Mouse (Mus musculus): ENCODE measurements around the gene Syt7.

The Syt7 gene

DNA sequence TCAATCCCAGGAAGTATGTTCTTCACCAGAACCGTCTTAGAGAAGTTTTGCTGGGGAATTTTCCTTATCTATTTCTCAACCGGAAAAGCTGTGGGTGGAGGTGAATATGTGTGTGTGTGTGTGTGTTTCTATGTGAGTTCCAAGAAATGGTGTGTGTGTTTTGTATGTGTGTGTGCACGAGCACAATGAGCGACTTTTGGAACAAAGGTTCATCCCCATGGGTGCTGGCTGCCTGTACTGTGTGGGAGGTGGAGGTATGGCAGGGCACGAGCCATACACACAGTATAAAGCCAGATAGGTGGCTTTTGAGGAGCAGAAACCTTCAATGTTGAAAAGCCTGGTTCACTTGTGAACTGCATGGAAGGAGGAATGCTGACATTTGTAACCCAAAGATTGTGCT lies 1.2 kb upstream of the Syt7 start:
- DNase-seq (ENCODE audit: low read depth, low spot score) = no peak

- DNase-seq (ENCODE audit: low read depth, low spot score) = no peak
Observed at GRCm38 (mm10) chr19:10389391-10390098, 655 bp downstream of the Syt7 start.

- DNase-seq (ENCODE audit: low read depth, low spot score) = no peak
Observed at GRCm38 (mm10) chr19:10390099-10390680, 1.3 kb downstream of the Syt7 start.

GRCm38 (mm10) chr19:10391028-10391427 lies 2.1 kb downstream of the Syt7 start:
- no peak for DNase-seq (ENCODE audit: low read depth, low spot score)

- no peak for DNase-seq (ENCODE audit: low read depth, low spot score)
Observed at GRCm38 (mm10) chr19:10391995-10392394, 3.1 kb downstream of the Syt7 start.

DNA sequence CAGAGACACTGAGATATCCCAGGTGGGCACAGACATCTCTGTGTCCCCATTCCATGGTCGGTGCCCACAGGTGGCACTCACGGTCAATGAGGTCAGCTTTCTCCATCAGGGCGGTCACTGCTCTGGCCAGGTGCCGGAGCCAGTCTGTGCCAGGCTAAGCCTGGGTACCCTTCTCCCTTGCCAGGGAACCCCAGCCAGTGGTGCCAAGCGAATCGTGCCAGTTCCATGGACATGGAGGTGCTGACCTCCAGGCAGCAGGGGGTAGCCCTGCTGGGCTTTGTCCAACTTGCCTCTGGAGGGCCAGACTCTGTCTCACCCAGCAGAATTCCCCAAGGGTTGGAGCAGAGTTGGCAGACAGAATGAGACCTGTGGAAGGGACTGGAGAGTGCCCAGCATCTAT lies 4.6 kb downstream of the Syt7 start:
- no peak for DNase-seq (ENCODE audit: low read depth, low spot score)

DNA sequence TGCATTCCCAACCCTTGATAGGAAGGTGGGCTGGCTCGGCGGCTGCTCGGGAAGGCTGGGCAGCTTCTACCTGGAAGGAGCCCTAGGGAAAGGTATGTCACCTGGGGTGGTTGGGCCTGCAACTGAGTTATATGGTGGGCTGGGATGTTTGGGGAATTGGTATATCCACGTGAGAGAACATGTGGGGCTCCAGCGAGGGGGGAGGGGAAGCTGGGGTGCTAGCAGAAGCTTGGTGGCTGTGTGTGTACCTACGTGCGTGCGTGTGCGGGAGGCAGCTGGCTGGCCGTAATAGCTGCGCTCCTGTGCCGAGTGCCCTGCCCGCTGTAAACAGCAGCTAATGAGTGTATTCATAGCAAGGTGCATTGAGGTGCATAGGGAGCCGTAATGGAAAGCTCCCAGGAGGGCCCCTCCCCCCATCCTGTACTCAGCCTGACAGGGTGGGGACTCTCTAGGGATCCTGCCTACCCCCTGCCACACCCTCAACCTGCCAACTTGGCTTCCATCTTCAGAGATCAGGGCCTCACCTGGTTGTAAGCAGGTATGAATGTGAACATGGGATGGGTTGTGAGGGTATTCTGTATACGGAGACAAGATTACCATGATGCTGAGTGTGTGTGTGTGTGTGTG lies 5.1 kb downstream of the Syt7 start:
- no peak for DNase-seq (ENCODE audit: low read depth, low spot score)

- peak; percentile 29 for DNase-seq (ENCODE audit: low read depth, low spot score)
Observed at GRCm38 (mm10) chr19:10395174-10395573, 6.3 kb downstream of the Syt7 start.

DNA sequence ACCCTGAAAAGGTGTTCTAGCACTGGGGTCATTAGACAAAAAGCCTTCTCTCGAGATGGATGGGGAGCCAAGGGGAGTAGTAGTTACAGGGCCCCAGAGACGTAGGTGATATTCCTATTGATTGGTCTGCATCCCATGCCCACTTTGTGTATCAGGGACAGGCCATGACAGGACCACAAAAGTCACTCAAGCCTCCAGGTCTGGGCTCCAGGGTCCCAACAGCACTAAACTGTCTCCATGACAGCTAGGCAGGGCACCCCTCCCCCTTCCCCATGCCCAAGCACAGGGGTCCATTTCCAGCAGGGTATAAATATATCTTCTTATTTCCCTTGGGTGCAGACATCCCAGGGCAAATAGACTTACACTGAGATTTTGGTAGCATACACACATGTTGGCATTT lies 8.1 kb downstream of the Syt7 start:
- no peak for DNase-seq (ENCODE audit: low read depth, low spot score)

DNA sequence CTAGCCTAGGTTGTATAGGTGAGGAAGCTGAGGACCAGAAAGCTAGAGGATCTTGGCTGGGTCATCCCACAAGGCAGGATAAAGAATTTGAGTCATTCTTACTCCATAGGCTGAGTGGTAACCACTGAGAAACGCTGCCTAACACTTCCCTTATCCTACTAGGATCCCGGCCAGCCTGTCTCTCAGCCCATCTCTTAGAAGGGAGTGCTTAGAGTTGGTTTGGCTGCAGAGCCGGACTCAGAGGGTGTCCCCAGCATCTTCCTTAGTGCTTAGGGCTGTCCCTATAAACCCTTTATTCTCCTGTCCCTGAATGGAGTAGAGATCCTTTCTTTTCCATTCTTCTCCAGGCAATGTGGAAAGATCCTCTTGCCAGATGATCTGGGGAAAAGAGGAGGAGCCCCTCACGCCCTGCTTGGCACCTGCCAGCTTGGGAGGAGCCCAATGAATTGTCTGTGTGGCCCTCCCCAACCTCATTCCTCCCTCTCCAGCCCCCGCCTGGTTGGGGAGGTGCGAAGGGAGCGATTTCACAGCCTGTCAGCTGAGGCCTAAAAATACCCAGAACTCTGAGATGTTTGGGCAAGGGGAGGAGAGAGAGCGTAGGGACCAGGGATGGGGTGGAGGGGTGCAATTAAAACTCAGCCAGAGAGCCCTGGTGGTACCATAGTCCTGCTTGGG lies 8.7 kb downstream of the Syt7 start:
- DNase-seq (ENCODE audit: low read depth, low spot score) = no peak

GRCm38 (mm10) chr19:10398296-10398695 lies 9.4 kb downstream of the Syt7 start:
- DNase-seq (ENCODE audit: low read depth, low spot score) = no peak

- DNase-seq (ENCODE audit: low read depth, low spot score) = peak; percentile 67
Observed at GRCm38 (mm10) chr19:10402771-10403494, 14.0 kb downstream of the Syt7 start.

GRCm38 (mm10) chr19:10403593-10404380 lies 14.9 kb downstream of the Syt7 start:
- DNase-seq (ENCODE audit: low read depth, low spot score) = no peak

DNA sequence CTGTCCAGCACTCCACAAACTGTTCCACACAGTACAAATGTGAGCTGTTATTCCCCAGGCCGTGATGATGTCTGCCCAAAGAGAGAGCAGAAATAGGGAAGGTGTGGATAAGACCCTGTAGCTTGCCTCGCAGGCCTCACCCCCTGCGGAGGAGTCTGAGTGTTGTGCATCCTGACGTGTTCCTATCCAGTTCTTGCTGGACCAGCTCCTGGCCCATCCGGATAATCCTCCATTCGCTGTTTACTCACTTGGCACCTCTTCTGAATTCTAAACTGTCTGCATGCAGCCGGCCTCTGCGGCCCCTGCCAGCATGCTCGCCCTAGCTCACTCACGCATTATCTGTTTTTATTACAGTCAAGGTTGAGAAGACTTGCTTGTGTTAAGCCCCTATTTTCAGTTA lies 15.5 kb downstream of the Syt7 start:
- no peak for DNase-seq (ENCODE audit: low read depth, low spot score)

DNA sequence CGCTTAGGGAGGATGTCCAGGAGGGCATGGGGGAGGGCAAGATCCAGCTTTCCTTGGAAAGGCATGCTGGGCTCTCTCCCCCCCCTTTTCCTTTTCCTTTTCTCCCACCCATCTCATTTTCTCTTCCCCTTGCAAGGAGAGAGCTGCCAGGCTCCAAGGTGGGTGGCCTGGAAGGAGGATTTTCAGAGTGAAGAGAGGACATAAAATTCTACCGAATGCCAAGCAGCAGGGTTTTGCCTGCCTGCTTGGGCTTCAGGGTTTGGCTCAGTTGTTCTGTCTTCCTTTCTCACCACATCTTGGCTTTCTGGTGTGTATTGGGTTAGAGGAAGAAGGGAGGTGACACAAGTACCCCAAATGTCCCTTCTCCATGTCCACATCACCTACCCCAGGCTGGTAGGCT lies 16.0 kb downstream of the Syt7 start:
- DNase-seq (ENCODE audit: low read depth, low spot score) = no peak

GRCm38 (mm10) chr19:10413701-10414242 lies 24.9 kb downstream of the Syt7 start:
- DNase-seq (ENCODE audit: low read depth, low spot score) = no peak

- DNase-seq (ENCODE audit: low read depth, low spot score) = no peak
Observed at GRCm38 (mm10) chr19:10415508-10415907, 26.6 kb downstream of the Syt7 start.

DNA sequence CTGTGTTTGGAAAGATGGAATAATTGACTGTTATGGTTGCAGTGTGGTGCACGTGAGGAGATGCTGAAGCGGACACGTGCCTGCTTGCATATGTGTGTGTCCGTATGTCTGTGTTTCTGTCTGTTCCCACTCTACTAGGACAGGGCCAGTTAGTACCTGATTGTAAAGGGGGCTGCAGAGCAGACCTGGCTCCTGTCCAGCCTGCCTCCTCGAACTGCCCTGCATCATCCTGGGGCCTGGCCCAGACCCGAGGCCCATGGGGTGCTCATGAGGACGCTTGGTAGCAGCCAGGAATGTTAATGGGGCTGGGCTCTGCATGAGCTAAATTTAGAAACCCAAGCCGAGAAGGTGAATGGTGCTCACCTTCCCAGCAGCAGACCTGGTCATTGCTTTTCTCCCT lies 28.0 kb downstream of the Syt7 start:
- DNase-seq (ENCODE audit: low read depth, low spot score) = no peak

GRCm38 (mm10) chr19:10417436-10417835 lies 28.5 kb downstream of the Syt7 start:
- DNase-seq (ENCODE audit: low read depth, low spot score) = no peak

DNA sequence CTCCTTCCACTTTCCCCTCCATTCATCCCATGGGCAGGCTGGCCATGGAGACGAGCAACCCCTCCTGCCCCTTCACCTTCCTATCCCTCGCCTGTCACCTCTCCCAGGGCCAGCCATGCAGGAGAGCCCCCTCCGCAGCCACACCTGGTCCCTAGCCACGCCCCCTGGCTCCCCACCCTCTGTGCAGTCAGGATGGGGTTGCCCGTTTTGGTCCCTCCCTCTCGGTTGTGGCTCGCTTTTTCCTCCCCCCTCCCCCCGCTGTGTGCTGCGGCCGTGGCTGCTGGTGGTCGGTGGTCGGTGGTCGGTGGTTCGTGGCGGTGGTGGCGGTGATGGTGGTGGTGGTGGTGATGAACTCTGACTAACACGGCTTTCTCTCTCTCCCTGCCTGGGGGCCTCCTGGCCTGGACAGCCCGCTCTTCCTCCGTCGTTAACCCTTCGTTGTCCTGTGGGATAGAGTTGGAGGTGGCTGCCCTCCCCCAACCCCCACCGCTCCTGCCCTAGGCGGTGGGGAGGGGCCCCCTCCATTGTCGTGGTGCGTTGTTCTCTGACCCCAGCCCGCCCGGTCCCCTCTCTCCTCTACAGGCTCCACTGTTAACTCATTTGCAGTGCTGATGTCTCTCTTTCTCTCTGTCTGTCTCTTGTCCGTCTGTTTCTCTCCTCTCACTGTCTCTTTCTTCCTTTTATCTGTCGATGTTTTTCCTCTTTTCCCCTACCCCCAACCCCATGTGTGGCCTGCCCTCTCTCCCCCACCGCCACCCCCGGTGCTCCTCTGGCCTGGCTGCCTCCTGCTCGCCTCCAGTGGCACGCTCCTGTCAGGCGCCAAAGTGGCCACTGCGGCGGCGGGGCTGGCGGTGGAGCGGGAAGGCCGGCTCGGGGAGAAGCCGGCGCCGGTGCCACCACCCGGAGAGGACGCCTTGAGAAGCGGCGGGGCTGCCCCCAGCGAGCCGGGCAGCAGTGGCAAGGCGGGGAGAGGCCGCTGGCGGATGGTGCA lies 33.4 kb downstream of the Syt7 start:
- DNase-seq (ENCODE audit: low read depth, low spot score) = no peak
